Mouse (Mus musculus) erythroblast, embryonic 14.5 days (primary cell): ENCODE data around the gene Cacna1f. TPM values are rescaled to one million over a fixed set of nuclear protein-coding genes. Genes with fewer than 3 reads are reported as not detected.

Experiments used
- H3K27me3 ChIP-seq: 2 replicates; pipeline ENCODE4 v1.6.1; 2012; ENCODE audit warnings: inconsistent platforms; ENCODE audit not compliant: control insufficient read depth
- H3K36me3 ChIP-seq: 2 replicates; pipeline ENCODE4 v1.6.1; 2012; ENCODE audit warnings: mild to moderate bottlenecking, inconsistent platforms; ENCODE audit not compliant: control insufficient read depth
- H3K4me1 ChIP-seq: 2 replicates; pipeline ENCODE4 v1.6.1; 2012; ENCODE audit warnings: inconsistent platforms; ENCODE audit not compliant: control insufficient read depth
- H3K4me3 ChIP-seq: replicated peaks from 2 replicates; pipeline ENCODE3; 2012; ENCODE audit warnings: moderate library complexity, mild to moderate bottlenecking, inconsistent platforms
- H3K9me3 ChIP-seq: 2 replicates; pipeline ENCODE4 v1.6.1; 2012; ENCODE audit warnings: low read length, inconsistent platforms, mixed read lengths; ENCODE audit not compliant: control insufficient read depth
- GATA1 ChIP-seq: IDR thresholded peaks from 2 replicates; pipeline ENCODE4 v1.6.1; 2012; ENCODE audit warnings: low read length, inconsistent platforms, mixed read lengths
- TAL1 ChIP-seq: IDR thresholded peaks from 3 replicates; pipeline ENCODE4 v1.6.1; 2012; ENCODE audit warnings: low read length, inconsistent platforms, mixed read lengths
- polyA plus RNA-seq: library from polyadenylated mRNA; stranded (reverse); fragments of >175 nt; gene quantifications from 2 replicates; pipeline ENCODE4 v1.2.3, GENCODE M21; 2012

The Cacna1f gene
- polyA plus RNA-seq, 1 experiment, result not detected

- Histone ChIP-seq H3K4me1 (peaks cover 11% of the 10 kb centered on the region), H3K4me3 (peak overlapping the region; percentile 43), H3K9me3 (no peaks in the 10 kb centered on the region), H3K36me3 (no peaks in the 10 kb centered on the region), H3K27me3 (no peaks in the 10 kb centered on the region)
- TF ChIP-seq GATA1, result no peak
Observed at GRCm38 (mm10) chrX:7680057-7680412, 73.2 kb downstream of the Cacna1f start.

GRCm38 (mm10) chrX:7680864-7681263, 74.0 kb downstream of the Cacna1f start, which contains the start of gene Magix:
Gene Magix, minus strand, starts transcription at chrX:7681251.
- peaks cover 11% of the 10 kb centered on the region for H3K4me1 ChIP-seq
- H3K4me3 ChIP-seq, result peak within 1 kb of the TSS; percentile 43
- no peaks in the 10 kb centered on the region for H3K36me3 ChIP-seq
- H3K9me3 ChIP-seq, result no peaks in the 10 kb centered on the region
- TF ChIP-seq TAL1, result no peak
- no peak for TF ChIP-seq GATA1
- no peaks in the 10 kb centered on the region for H3K27me3 ChIP-seq

Other genes with a start within 250 kb of the Cacna1f start
- not detected in 2 replicates for gene Usp27x, start 231.3 kb upstream of the Cacna1f start, polyA plus RNA-seq
- 0.07 TPM in 1 of 2 replicates, not detected in the other for gene Foxp3, start 33.4 kb upstream of the Cacna1f start, polyA plus RNA-seq
- 0.05 and 0.10 TPM in 2 replicates for gene Ppp1r3f, start 32.8 kb upstream of the Cacna1f start, polyA plus RNA-seq
- gene Ccdc22, start 1.6 kb upstream of the Cacna1f start, polyA plus RNA-seq, result 2.8 and 3.4 TPM in 2 replicates
- gene Syp, start 31.4 kb downstream of the Cacna1f start, polyA plus RNA-seq, result 0.04 and 0.08 TPM in 2 replicates
- 0.03 TPM in 2 replicates for gene Prickle3, start 50.2 kb downstream of the Cacna1f start, polyA plus RNA-seq
- 0.28 and 1.5 TPM in 2 replicates for gene Plp2, start 64.3 kb downstream of the Cacna1f start, polyA plus RNA-seq
- gene Magix, start 74.2 kb downstream of the Cacna1f start, polyA plus RNA-seq, result not detected in 2 replicates
- 0.19 and 0.22 TPM in 2 replicates for gene Gpkow, start 90.0 kb downstream of the Cacna1f start, polyA plus RNA-seq
- 4.2 and 5.1 TPM in 2 replicates for gene Wdr45, start 107.2 kb downstream of the Cacna1f start, polyA plus RNA-seq
- 0.46 and 0.51 TPM in 2 replicates for gene Gm45208, start 115.2 kb downstream of the Cacna1f start, polyA plus RNA-seq
- 0.30 and 0.59 TPM in 2 replicates for gene Praf2, start 121.4 kb downstream of the Cacna1f start, polyA plus RNA-seq
- 0.02 and 0.11 TPM in 2 replicates for gene Ccdc120, start 143.8 kb downstream of the Cacna1f start, polyA plus RNA-seq
- 1.7 and 1.8 TPM in 2 replicates for gene Tfe3, start 155.5 kb downstream of the Cacna1f start, polyA plus RNA-seq
- 3.5 and 4.8 TPM in 2 replicates for gene Gripap1, start 182.7 kb downstream of the Cacna1f start, polyA plus RNA-seq
- 0.03 TPM in 2 replicates for gene Kcnd1, start 215.2 kb downstream of the Cacna1f start, polyA plus RNA-seq
- gene Otud5, start 234.3 kb downstream of the Cacna1f start, polyA plus RNA-seq, result 36.0 and 44.0 TPM in 2 replicates